Mouse (Mus musculus) heart, embryonic 12.5 days (tissue): Measurements from ENCODE around the gene Bola2. TPM values are rescaled to one million over a fixed set of nuclear protein-coding genes. Genes with fewer than 3 reads are reported as not detected.
"Not testable (repeated sequence)": the region's sequence is repeated elsewhere in the genome, so short reads cannot be mapped to it uniquely, and the experiment has no call there.

Source experiments
- ATAC-seq: fragments of 200-750 bp; cut with Nextera tagmentation; 2 replicates; pipeline ENCODE4 v1.8.0; 2017; ENCODE audit warnings: moderate TSS enrichment, moderate library complexity; ENCODE audit not compliant: insufficient number of reproducible peaks, low FRiP score
- H3K27ac ChIP-seq: fragments of 300-500 bp; sonication (generic); 2 replicates; pipeline ENCODE4 v1.5.1; 2016; ENCODE audit warnings: mild to moderate bottlenecking, moderate library complexity; ENCODE audit not compliant: poor library complexity, severe bottlenecking
- H3K27me3 ChIP-seq: fragments of 300-500 bp; sonication (generic); replicated peaks from 2 replicates; pipeline ENCODE4 v1.6.1; 2016; ENCODE audit warnings: mild to moderate bottlenecking, moderate library complexity
- H3K36me3 ChIP-seq: fragments of 300-500 bp; sonication (generic); 2 replicates; pipeline ENCODE4 v1.6.1; 2016; ENCODE audit warnings: mild to moderate bottlenecking, moderate library complexity
- H3K4me1 ChIP-seq: fragments of 300-500 bp; sonication (generic); replicated peaks from 2 replicates; pipeline ENCODE4 v1.6.1; 2016; ENCODE audit warnings: mild to moderate bottlenecking
- H3K4me2 ChIP-seq: fragments of 300-500 bp; sonication (generic); 2 replicates; pipeline ENCODE4 v1.6.1; 2016; ENCODE audit warnings: mild to moderate bottlenecking, moderate library complexity
- H3K4me3 ChIP-seq: fragments of 300-500 bp; sonication (generic); 2 replicates; pipeline ENCODE4 v1.5.1; 2016; ENCODE audit warnings: mild to moderate bottlenecking
- H3K9ac ChIP-seq: fragments of 300-500 bp; sonication (generic); 2 replicates; pipeline ENCODE4 v1.6.1; 2016; ENCODE audit warnings: mild to moderate bottlenecking, moderate library complexity
- H3K9me3 ChIP-seq: fragments of 300-500 bp; sonication (generic); replicated peaks from 2 replicates; pipeline ENCODE4 v1.6.1; 2016; ENCODE audit warnings: mild to moderate bottlenecking, moderate library complexity
- WGBS: fragments of 180-500 bp; shearing (Covaris S2); methylation state at CpG from one replicate; pipeline ENCODE4 v1.1.7; 2016; 5-methylcytosine and 5-hydroxymethylcytosine counted together
- polyA plus RNA-seq: library from polyadenylated mRNA; unstranded; fragments of >200 nt; fragmentation: Nextera tagmentation; extraction: Ambion mirVana; gene quantifications from 2 replicates; pipeline ENCODE4 v1.2.1, GENCODE M21; 2016

Bola2 gene
- polyA plus RNA-seq, 1 experiment from 2014 or later = 120 TPM

GRCm38 (mm10) chr7:126710266-126710665 is 15.1 kb downstream of the Bola2 start:
- Histone ChIP-seq H3K27ac (no peak overlapping the region), H3K27me3 (peaks cover 18% of the 10 kb centered on the region), H3K4me2 (no peak overlapping the region), H3K9me3 (peaks cover 4% of the 10 kb centered on the region; the same call in 1 of the 2 replicates), H3K36me3 (no peaks in the 10 kb centered on the region), H3K9ac (no peak overlapping the region), H3K4me3 (no peak overlapping the region), H3K4me1 (no peaks in the 10 kb centered on the region)
- ATAC-seq = no peak
- 69% methylated on average over 4 of the region's 4 CpGs for WGBS

GRCm38 (mm10) chr7:126711910-126712309 is 16.7 kb downstream of the Bola2 start:
- H3K9me3 ChIP-seq = peaks cover 4% of the 10 kb centered on the region; the same call in 1 of the 2 replicates
- ATAC-seq = no peak
- WGBS = 73% methylated on average over 3 of the region's 3 CpGs
- H3K9ac ChIP-seq = no peak overlapping the region
- H3K36me3 ChIP-seq = no peaks in the 10 kb centered on the region
- peaks cover 7% of the 10 kb centered on the region; the same call in 1 of the 2 replicates for H3K27me3 ChIP-seq
- H3K4me2 ChIP-seq = no peak overlapping the region
- no peak overlapping the region for H3K27ac ChIP-seq
- H3K4me1 ChIP-seq = no peaks in the 10 kb centered on the region
- no peak overlapping the region for H3K4me3 ChIP-seq

GRCm38 (mm10) chr7:126715679-126716078 is 20.5 kb downstream of the Bola2 start:
- Histone ChIP-seq H3K36me3 (no peaks in the 10 kb centered on the region), H3K4me3 (no peak overlapping the region), H3K9ac (no peak overlapping the region), H3K4me1 (no peaks in the 10 kb centered on the region), H3K27ac (no peak overlapping the region), H3K27me3 (no peaks in the 10 kb centered on the region), H3K9me3 (no peaks in the 10 kb centered on the region), H3K4me2 (no peak overlapping the region)
- WGBS = 66% methylated on average over 4 of the region's 4 CpGs
- no peak for ATAC-seq

GRCm38 (mm10) chr7:126717566-126717965 is 22.4 kb downstream of the Bola2 start:
- H3K27ac ChIP-seq = no peak overlapping the region
- H3K36me3 ChIP-seq = no peaks in the 10 kb centered on the region
- H3K9ac ChIP-seq = no peak overlapping the region
- no peak overlapping the region for H3K4me3 ChIP-seq
- no peaks in the 10 kb centered on the region for H3K4me1 ChIP-seq
- ATAC-seq = no peak
- WGBS = 87% methylated on average over 3 of the region's 3 CpGs
- H3K27me3 ChIP-seq = no peaks in the 10 kb centered on the region
- no peaks in the 10 kb centered on the region for H3K9me3 ChIP-seq
- H3K4me2 ChIP-seq = no peak overlapping the region

GRCm38 (mm10) chr7:126718787-126719337 is 23.7 kb downstream of the Bola2 start:
- 90% methylated on average over 5 of the region's 5 CpGs for WGBS
- Histone ChIP-seq H3K36me3 (no peaks in the 10 kb centered on the region), H3K4me2 (no peak overlapping the region), H3K9me3 (0 out of 2 replicates have a peak, but pooled peaks cover 6% of the 10 kb centered on the region), H3K4me3 (no peak overlapping the region), H3K27ac (no peak overlapping the region), H3K27me3 (no peaks in the 10 kb centered on the region), H3K9ac (no peak overlapping the region), H3K4me1 (no peaks in the 10 kb centered on the region)
- ATAC-seq = no peak

GRCm38 (mm10) chr7:126721635-126722034 is 26.4 kb downstream of the Bola2 start:
- Histone ChIP-seq H3K9me3 (0 out of 2 replicates have a peak, but pooled peaks cover 6% of the 10 kb centered on the region), H3K4me2 (no peak overlapping the region), H3K36me3 (no peaks in the 10 kb centered on the region), H3K27me3 (no peaks in the 10 kb centered on the region), H3K4me1 (no peaks in the 10 kb centered on the region), H3K9ac (no peak overlapping the region), H3K27ac (no peak overlapping the region), H3K4me3 (no peak overlapping the region)
- WGBS = 88% methylated on average over 13 of the region's 13 CpGs
- ATAC-seq = no peak

GRCm38 (mm10) chr7:126725077-126725476 is 29.9 kb downstream of the Bola2 start:
- H3K27ac ChIP-seq = no peak overlapping the region
- 57% methylated on average over 3 of the region's 3 CpGs for WGBS
- no peaks in the 10 kb centered on the region for H3K27me3 ChIP-seq
- no peaks in the 10 kb centered on the region for H3K36me3 ChIP-seq
- no peak overlapping the region for H3K9ac ChIP-seq
- H3K4me1 ChIP-seq = no peaks in the 10 kb centered on the region
- no peak overlapping the region for H3K4me3 ChIP-seq
- 0 out of 2 replicates have a peak, but pooled peaks cover 6% of the 10 kb centered on the region for H3K9me3 ChIP-seq
- ATAC-seq = no peak
- no peak overlapping the region for H3K4me2 ChIP-seq

GRCm38 (mm10) chr7:126725667-126726066 is 30.5 kb downstream of the Bola2 start:
- Histone ChIP-seq H3K4me3 (no peak overlapping the region), H3K27ac (no peak overlapping the region), H3K4me1 (no peaks in the 10 kb centered on the region), H3K36me3 (no peaks in the 10 kb centered on the region), H3K9ac (no peak overlapping the region), H3K4me2 (no peak overlapping the region), H3K27me3 (no peaks in the 10 kb centered on the region), H3K9me3 (0 out of 2 replicates have a peak, but pooled peaks cover 6% of the 10 kb centered on the region)
- 74% methylated on average over 5 of the region's 5 CpGs for WGBS
- no peak for ATAC-seq

- not testable (repeated sequence) for ATAC-seq, H3K27ac ChIP-seq, H3K9me3 ChIP-seq, H3K9ac ChIP-seq, H3K4me1 ChIP-seq, H3K4me2 ChIP-seq, H3K27me3 ChIP-seq, H3K4me3 ChIP-seq, H3K36me3 ChIP-seq
- 71% methylated on average over 4 of the region's 4 CpGs for WGBS
Measured at GRCm38 (mm10) chr7:126730256-126730789, 35.1 kb downstream of the Bola2 start.

GRCm38 (mm10) chr7:126736122-126736521 is 40.9 kb downstream of the Bola2 start:
- Histone ChIP-seq H3K4me1 (no peaks in the 10 kb centered on the region), H3K27me3 (no peaks in the 10 kb centered on the region), H3K4me2 (no peak overlapping the region), H3K9ac (no peak overlapping the region), H3K27ac (no peak overlapping the region), H3K9me3 (no peaks in the 10 kb centered on the region), H3K36me3 (no peaks in the 10 kb centered on the region), H3K4me3 (no peak overlapping the region)
- no peak for ATAC-seq
- 77% methylated on average over 8 of the region's 8 CpGs for WGBS

- no peak overlapping the region for H3K4me2 ChIP-seq
- no peak overlapping the region for H3K9ac ChIP-seq
- H3K36me3 ChIP-seq = no peaks in the 10 kb centered on the region
- ATAC-seq = no peak
- H3K27me3 ChIP-seq = no peaks in the 10 kb centered on the region
- H3K27ac ChIP-seq = no peak overlapping the region
- H3K4me1 ChIP-seq = no peaks in the 10 kb centered on the region
- WGBS = 82% methylated on average over 17 of the region's 17 CpGs
- no peaks in the 10 kb centered on the region for H3K9me3 ChIP-seq
- H3K4me3 ChIP-seq = no peak overlapping the region
Measured at GRCm38 (mm10) chr7:126739551-126739950, 44.4 kb downstream of the Bola2 start.
